Mouse (Mus musculus) liver, embryonic 11.5 days (tissue): Measurements from ENCODE around the gene Gipc2. TPM values are rescaled to one million over a fixed set of nuclear protein-coding genes. Genes with fewer than 3 reads are reported as not detected.

Experiments used
- ATAC-seq: fragments of 200-750 bp; cut with Nextera tagmentation; replicated peaks from 2 replicates; pipeline ENCODE4 v1.8.0; 2017; ENCODE audit warnings: moderate number of reproducible peaks, mild to moderate bottlenecking, moderate TSS enrichment, moderate library complexity; ENCODE audit not compliant: low FRiP score
- DNase-seq: peaks from one replicate; pipeline ENCODE4 v3.0.0-alpha.2; 2017; ENCODE audit warnings: low spot score
- H3K27ac ChIP-seq: fragments of 300-500 bp; sonication (generic); 2 replicates; pipeline ENCODE4 v1.5.1; 2014; ENCODE audit warnings: mild to moderate bottlenecking, low read depth, low read length, control low read depth
- H3K27me3 ChIP-seq: fragments of 300-500 bp; sonication (generic); replicated peaks from 2 replicates; pipeline ENCODE4 v1.6.1; 2014; ENCODE audit warnings: low read length, mixed read lengths; ENCODE audit not compliant: control insufficient read depth, insufficient read depth
- H3K36me3 ChIP-seq: fragments of 300-500 bp; sonication (generic); 2 replicates; pipeline ENCODE4 v1.6.1; 2014; ENCODE audit warnings: mild to moderate bottlenecking, low read length, moderate library complexity, mixed read lengths; ENCODE audit not compliant: control insufficient read depth, insufficient read depth
- H3K4me1 ChIP-seq: fragments of 300-500 bp; sonication (generic); replicated peaks from 2 replicates; pipeline ENCODE4 v1.6.1; 2014; ENCODE audit warnings: low read length, mixed read lengths; ENCODE audit not compliant: control insufficient read depth, insufficient read depth
- H3K4me2 ChIP-seq: fragments of 300-500 bp; sonication (generic); 2 replicates; pipeline ENCODE4 v1.6.1; 2014; ENCODE audit warnings: mild to moderate bottlenecking, control low read depth, moderate library complexity
- H3K4me3 ChIP-seq: fragments of 300-500 bp; sonication (generic); 2 replicates; pipeline ENCODE4 v1.5.1; 2014; ENCODE audit warnings: low read depth, low read length, control low read depth
- H3K9ac ChIP-seq: fragments of 300-500 bp; sonication (generic); 2 replicates; pipeline ENCODE4 v1.6.1; 2014; ENCODE audit warnings: low read depth, low read length, control low read depth
- H3K9me3 ChIP-seq: fragments of 300-500 bp; sonication (generic); 2 replicates; pipeline ENCODE4 v1.6.1; 2016; ENCODE audit warnings: low read length, inconsistent platforms, mixed read lengths; ENCODE audit not compliant: control insufficient read depth
- WGBS: fragments of 180-500 bp; shearing (Covaris S2); extraction: QIAGEN DNeasy Blood & Tissue Kit; methylation state at CpG from one replicate; pipeline ENCODE4 v1.1.7; 2014; 5-methylcytosine and 5-hydroxymethylcytosine counted together
- polyA plus RNA-seq: library from polyadenylated mRNA; unstranded; fragments of >200 nt; fragmentation: Nextera tagmentation; extraction: Ambion mirVana; gene quantifications from 2 replicates; pipeline ENCODE4 v1.2.1, GENCODE M21; 2014

The Gipc2 gene
- polyA plus RNA-seq, 1 experiment from 2014 or later: 12.1 TPM

- ATAC-seq: peak; percentile 47; the same call in 1 of the 2 replicates
- WGBS: 86% methylated on average over 4 of the region's 4 CpGs
- H3K4me3 ChIP-seq: no peak overlapping the region
These were observed 14.6 kb upstream of the Gipc2 start for GRCm38 (mm10) chr3:152180624-152181023.

DNA sequence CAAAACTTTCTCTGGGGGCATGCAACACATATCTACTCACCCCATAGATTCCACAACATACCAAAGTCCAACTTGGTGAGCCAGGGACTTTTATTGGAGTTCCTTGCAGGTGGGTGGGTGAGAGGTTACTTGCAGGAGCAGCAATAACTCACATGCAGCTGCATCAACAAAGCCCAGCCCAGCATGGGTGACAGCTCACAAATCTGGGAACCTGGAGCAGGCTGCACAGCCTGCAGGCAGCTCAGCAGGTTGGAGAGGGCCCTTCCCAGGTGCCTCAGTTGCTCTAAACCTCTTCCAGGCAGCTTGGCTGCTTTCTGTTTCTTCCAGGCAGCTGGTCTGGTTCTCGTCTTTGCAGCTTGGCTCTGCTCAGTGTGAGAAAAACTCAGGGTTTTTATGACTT, 13.3 kb upstream of the Gipc2 start:
- H3K27ac ChIP-seq: no peak overlapping the region
- 73% methylated on average over 1 of the region's 1 CpGs for WGBS
- H3K9ac ChIP-seq: no peak overlapping the region
- no peak for DNase-seq
- no peak for ATAC-seq
- H3K9me3 ChIP-seq: no peaks in the 10 kb centered on the region
- H3K4me2 ChIP-seq: no peak overlapping the region
- no peaks in the 10 kb centered on the region for H3K27me3 ChIP-seq
- H3K4me3 ChIP-seq: no peak overlapping the region
- H3K36me3 ChIP-seq: peaks cover 8% of the 10 kb centered on the region
- H3K4me1 ChIP-seq: no peaks in the 10 kb centered on the region

More at GRCm38 (mm10) chr3:152180624-152181023, 14.6 kb upstream of the Gipc2 start:
- Histone ChIP-seq H3K4me1 (no peaks in the 10 kb centered on the region), H3K4me2 (no peak overlapping the region), H3K9ac (no peak overlapping the region), H3K27me3 (no peaks in the 10 kb centered on the region), H3K9me3 (no peaks in the 10 kb centered on the region), H3K27ac (no peak overlapping the region), H3K36me3 (peaks cover 8% of the 10 kb centered on the region)
- no peak for DNase-seq

DNA sequence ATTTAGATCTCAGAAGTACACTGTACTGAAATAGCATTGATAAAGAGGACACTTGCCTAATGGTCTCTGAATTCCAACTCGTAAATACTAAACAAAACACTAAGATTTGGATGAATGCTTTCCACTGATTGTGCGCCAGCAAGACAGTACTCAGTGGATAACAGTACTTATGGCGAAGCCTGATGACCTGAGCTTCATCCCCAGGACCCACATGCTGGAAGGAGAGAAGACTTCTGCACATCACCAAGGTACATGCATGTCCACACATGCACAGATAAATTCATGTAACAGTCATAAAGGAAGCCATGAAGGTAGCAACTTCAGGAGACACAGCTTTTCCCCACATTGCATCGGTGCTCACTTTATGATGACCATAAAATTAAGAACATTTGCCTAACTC, 12.8 kb upstream of the Gipc2 start:
- Histone ChIP-seq H3K4me1 (no peaks in the 10 kb centered on the region), H3K4me3 (no peak overlapping the region), H3K9me3 (no peaks in the 10 kb centered on the region), H3K27ac (no peak overlapping the region), H3K4me2 (no peak overlapping the region), H3K36me3 (peaks cover 8% of the 10 kb centered on the region), H3K27me3 (no peaks in the 10 kb centered on the region), H3K9ac (no peak overlapping the region)
- DNase-seq (no peak), ATAC-seq (no peak)
- WGBS: 86% methylated on average over 4 of the region's 4 CpGs

GRCm38 (mm10) chr3:152172322-152172935, 6.4 kb upstream of the Gipc2 start:
- Histone ChIP-seq H3K27me3 (peaks cover 6% of the 10 kb centered on the region), H3K27ac (no peak overlapping the region), H3K9me3 (no peaks in the 10 kb centered on the region), H3K4me3 (no peak overlapping the region), H3K36me3 (no peaks in the 10 kb centered on the region), H3K4me1 (peaks cover 7% of the 10 kb centered on the region), H3K4me2 (no peak overlapping the region), H3K9ac (no peak overlapping the region)
- no peak for DNase-seq
- ATAC-seq: no peak
- 78% methylated on average over 7 of the region's 7 CpGs for WGBS

GRCm38 (mm10) chr3:152171862-152172261, 5.8 kb upstream of the Gipc2 start:
- no peak overlapping the region for H3K9ac ChIP-seq
- peaks cover 12% of the 10 kb centered on the region for H3K27me3 ChIP-seq
- peaks cover 9% of the 10 kb centered on the region for H3K4me1 ChIP-seq
- H3K36me3 ChIP-seq: no peaks in the 10 kb centered on the region
- WGBS: 55% methylated on average over 7 of the region's 7 CpGs
- H3K9me3 ChIP-seq: no peaks in the 10 kb centered on the region
- no peak overlapping the region for H3K4me3 ChIP-seq
- no peak overlapping the region for H3K27ac ChIP-seq
- ATAC-seq (no peak), DNase-seq (no peak)
- H3K4me2 ChIP-seq: no peak overlapping the region

DNA sequence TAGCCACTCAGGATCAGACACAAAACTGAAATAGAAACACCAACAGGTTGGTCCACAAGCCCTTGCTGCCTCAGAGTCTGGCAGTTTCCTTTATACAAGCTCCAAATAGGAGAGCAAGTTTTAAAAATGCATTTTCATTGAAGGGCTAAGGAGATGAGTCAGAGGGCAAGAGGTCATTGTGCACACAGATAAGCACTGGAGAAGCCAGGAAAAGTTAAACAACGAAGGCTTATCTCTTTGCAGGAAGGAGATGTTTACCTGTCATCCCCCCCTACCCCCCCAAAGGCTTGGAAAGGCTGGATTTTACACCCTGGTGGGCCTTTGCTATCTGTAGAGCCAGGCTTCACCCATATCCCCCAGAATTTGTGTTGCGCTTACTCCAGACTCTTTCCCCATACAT, 5.2 kb upstream of the Gipc2 start:
- peak; percentile 14; the same call in 1 of the 2 replicates for ATAC-seq
- H3K27me3 ChIP-seq: peaks cover 15% of the 10 kb centered on the region
- DNase-seq: no peak
- no peak overlapping the region for H3K27ac ChIP-seq
- H3K4me1 ChIP-seq: peaks cover 9% of the 10 kb centered on the region
- WGBS: 30% methylated on average over 2 of the region's 2 CpGs
- no peak overlapping the region for H3K4me3 ChIP-seq
- no peaks in the 10 kb centered on the region for H3K9me3 ChIP-seq
- H3K4me2 ChIP-seq: no peak overlapping the region
- H3K9ac ChIP-seq: no peak overlapping the region
- no peaks in the 10 kb centered on the region for H3K36me3 ChIP-seq

- peaks cover 13% of the 10 kb centered on the region for H3K4me1 ChIP-seq
- no peaks in the 10 kb centered on the region for H3K9me3 ChIP-seq
- H3K4me3 ChIP-seq: no peak overlapping the region
- H3K9ac ChIP-seq: no peak overlapping the region
- WGBS: 14% methylated on average over 1 of the region's 1 CpGs
- DNase-seq (no peak), ATAC-seq (no peak)
- no peaks in the 10 kb centered on the region for H3K36me3 ChIP-seq
- H3K27ac ChIP-seq: peak overlapping the region; percentile 29; the same call in 1 of the 2 replicates
- no peak overlapping the region for H3K4me2 ChIP-seq
- peaks cover 24% of the 10 kb centered on the region for H3K27me3 ChIP-seq
These were observed 4.4 kb upstream of the Gipc2 start for GRCm38 (mm10) chr3:152170407-152170806.

- peaks cover 13% of the 10 kb centered on the region for H3K4me1 ChIP-seq
- WGBS: 87% methylated on average over 10 of the region's 10 CpGs
- H3K9me3 ChIP-seq: no peaks in the 10 kb centered on the region
- no peak for DNase-seq
- no peak overlapping the region for H3K9ac ChIP-seq
- no peak overlapping the region for H3K27ac ChIP-seq
- ATAC-seq: no peak
- H3K27me3 ChIP-seq: peaks cover 34% of the 10 kb centered on the region
- H3K4me2 ChIP-seq: no peak overlapping the region
- H3K36me3 ChIP-seq: no peaks in the 10 kb centered on the region
- no peak overlapping the region for H3K4me3 ChIP-seq
These were observed 2.0 kb upstream of the Gipc2 start for GRCm38 (mm10) chr3:152168007-152168406.

- no peak for DNase-seq
- ATAC-seq: no peak
- WGBS: 18% methylated on average over 29 of the region's 29 CpGs
These were observed 845 bp upstream of the Gipc2 start for GRCm38 (mm10) chr3:152166699-152167451.

More at GRCm38 (mm10) chr3:152166699-152167451, 845 bp upstream of the Gipc2 start:
- peaks cover 13% of the 10 kb centered on the region for H3K4me1 ChIP-seq
- no peak overlapping the region for H3K9ac ChIP-seq
- H3K27ac ChIP-seq: no peak overlapping the region; the same call in 1 of the 2 replicates
- no peaks in the 10 kb centered on the region for H3K36me3 ChIP-seq
- no peak overlapping the region for H3K4me3 ChIP-seq
- no peaks in the 10 kb centered on the region for H3K9me3 ChIP-seq
- peak overlapping the region; percentile 50 for H3K4me2 ChIP-seq
- H3K27me3 ChIP-seq: peaks cover 34% of the 10 kb centered on the region
